Mouse (Mus musculus): ENCODE measurements around the gene Gm20458.

DNA sequence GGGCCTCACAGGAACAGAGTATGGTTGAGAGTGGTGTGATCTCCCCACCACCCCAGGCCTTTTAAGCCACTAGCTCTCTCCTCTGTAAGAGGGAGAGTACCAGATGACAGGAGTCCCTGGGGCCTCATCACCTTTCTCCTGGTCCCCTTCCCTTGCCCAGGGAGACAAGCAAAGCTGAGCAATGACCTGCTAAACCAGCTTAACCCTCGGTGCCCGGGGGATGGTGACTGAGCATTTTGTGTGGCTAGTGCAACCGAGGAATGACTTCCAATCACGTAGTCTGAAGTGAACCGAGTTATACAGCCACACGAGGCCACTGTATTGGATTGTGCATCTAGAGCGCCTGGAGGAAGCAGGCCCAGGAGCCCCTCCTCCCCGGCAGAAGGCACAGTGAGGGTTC lies 36.4 kb upstream of the Gm20458 start:
- TF ChIP-seq CTCF (IDR thresholded peaks at IDR 0.05; ENCODE audit: insufficient read depth, low read depth, low read length) (no peak), POLR2A (IDR thresholded peaks at IDR 0.05; ENCODE audit: insufficient read depth, low read depth, low read length) (no peak)

Measured in olfactory bulb, adult 2 months (tissue).